Mouse (Mus musculus) E14TG2a.4 (cell line): ENCODE measurements around the gene Smim5.
A peak's percentile ranks its signal among the peaks of the same experiment; 100 is the strongest.

Source experiments
- H3K27me3 ChIP-seq: 2 replicates; pipeline ENCODE4 v1.6.1; 2014; ENCODE audit warnings: low read length, control low read depth; ENCODE audit not compliant: insufficient read depth
- H3K36me3 ChIP-seq: 2 replicates; pipeline ENCODE4 v1.6.1; 2014; ENCODE audit warnings: low read length, control low read depth; ENCODE audit not compliant: insufficient read depth
- H3K4me1 ChIP-seq: replicated peaks from 2 replicates; pipeline ENCODE4 v1.6.1; 2014; ENCODE audit warnings: low read depth, low read length, control low read depth
- H3K4me3 ChIP-seq: replicated peaks from 2 replicates; pipeline ENCODE4 v1.5.1; 2014; ENCODE audit warnings: mild to moderate bottlenecking, low read length
- H3K9me3 ChIP-seq: 2 replicates; pipeline ENCODE4 v1.6.1; 2014; ENCODE audit warnings: low read length, control low read depth
- CTCF ChIP-seq: conservative IDR thresholded peaks from 2 replicates; pipeline ENCODE4 v1.5.1; 2014; ENCODE audit warnings: low read length
- NANOG ChIP-seq: IDR thresholded peaks from 2 replicates; pipeline ENCODE4 v1.6.1; 2014; ENCODE audit warnings: borderline replicate concordance, low read length, mixed read lengths
- POU5F1 ChIP-seq: IDR thresholded peaks from 2 replicates; pipeline ENCODE4 v1.6.1; 2014; ENCODE audit warnings: low read length, borderline replicate concordance

Gene Smim5

GRCm38 (mm10) chr11:115888020-115888419 is 11.7 kb upstream of the Smim5 start:
- H3K4me3 ChIP-seq: no peak overlapping the region
- peaks cover 67% of the 10 kb centered on the region for H3K4me1 ChIP-seq
- TF ChIP-seq POU5F1: no peak
- no peak for TF ChIP-seq NANOG
- no peak for TF ChIP-seq CTCF
- H3K9me3 ChIP-seq: no peaks in the 10 kb centered on the region
- peaks cover 28% of the 10 kb centered on the region for H3K36me3 ChIP-seq
- peaks cover 14% of the 10 kb centered on the region for H3K27me3 ChIP-seq

GRCm38 (mm10) chr11:115889159-115889558 is 10.6 kb upstream of the Smim5 start:
- peaks cover 39% of the 10 kb centered on the region for H3K36me3 ChIP-seq
- H3K4me3 ChIP-seq: no peak overlapping the region
- peaks cover 67% of the 10 kb centered on the region for H3K4me1 ChIP-seq
- peaks cover 3% of the 10 kb centered on the region for H3K27me3 ChIP-seq
- no peak for TF ChIP-seq CTCF
- TF ChIP-seq POU5F1: no peak
- no peaks in the 10 kb centered on the region for H3K9me3 ChIP-seq

- TF ChIP-seq NANOG: no peak
- TF ChIP-seq POU5F1: no peak
- TF ChIP-seq CTCF: no peak
- Histone ChIP-seq H3K9me3 (no peaks in the 10 kb centered on the region), H3K27me3 (no peaks in the 10 kb centered on the region)
Observed at GRCm38 (mm10) chr11:115892213-115892612, 7.6 kb upstream of the Smim5 start.

GRCm38 (mm10) chr11:115893071-115893470 is 6.7 kb upstream of the Smim5 start:
- no peak overlapping the region for H3K4me3 ChIP-seq
- H3K36me3 ChIP-seq: peaks cover 76% of the 10 kb centered on the region
- no peaks in the 10 kb centered on the region for H3K9me3 ChIP-seq
- no peak for TF ChIP-seq NANOG
- TF ChIP-seq CTCF: no peak
- TF ChIP-seq POU5F1: no peak
- H3K4me1 ChIP-seq: peaks cover 58% of the 10 kb centered on the region
- no peaks in the 10 kb centered on the region for H3K27me3 ChIP-seq

More at GRCm38 (mm10) chr11:115892213-115892612, 7.6 kb upstream of the Smim5 start:
- Histone ChIP-seq H3K36me3 (peaks cover 70% of the 10 kb centered on the region), H3K4me3 (peak overlapping the region; percentile 27; the same call in 1 of the 2 replicates), H3K4me1 (peaks cover 58% of the 10 kb centered on the region)

- TF ChIP-seq NANOG: no peak
- TF ChIP-seq CTCF: peak; percentile 36
- Histone ChIP-seq H3K36me3 (peaks cover 73% of the 10 kb centered on the region), H3K4me1 (peaks cover 70% of the 10 kb centered on the region), H3K9me3 (no peaks in the 10 kb centered on the region), H3K4me3 (no peak overlapping the region), H3K27me3 (no peaks in the 10 kb centered on the region)
Observed at GRCm38 (mm10) chr11:115894755-115895520, 4.8 kb upstream of the Smim5 start.

- no peak overlapping the region for H3K4me3 ChIP-seq
- no peak for TF ChIP-seq NANOG
- H3K4me1 ChIP-seq: peaks cover 57% of the 10 kb centered on the region
- peaks cover 70% of the 10 kb centered on the region for H3K36me3 ChIP-seq
- H3K27me3 ChIP-seq: peaks cover 5% of the 10 kb centered on the region; the same call in 1 of the 2 replicates
- H3K9me3 ChIP-seq: no peaks in the 10 kb centered on the region
Observed at GRCm38 (mm10) chr11:115898446-115898845, 1.3 kb upstream of the Smim5 start.

- Histone ChIP-seq H3K4me3 (no peak overlapping the region), H3K9me3 (no peaks in the 10 kb centered on the region), H3K36me3 (peaks cover 68% of the 10 kb centered on the region), H3K4me1 (peaks cover 57% of the 10 kb centered on the region), H3K27me3 (peaks cover 5% of the 10 kb centered on the region; the same call in 1 of the 2 replicates)
- peak; percentile 75 for TF ChIP-seq CTCF
- TF ChIP-seq POU5F1: no peak
- TF ChIP-seq NANOG: no peak
Observed at GRCm38 (mm10) chr11:115898886-115899285, 880 bp upstream of the Smim5 start.

GRCm38 (mm10) chr11:115900561-115901337 is 983 bp downstream of the Smim5 start:
- no peak for TF ChIP-seq NANOG
- TF ChIP-seq POU5F1: no peak
- TF ChIP-seq CTCF: no peak
- Histone ChIP-seq H3K4me3 (no peak overlapping the region), H3K4me1 (peaks cover 57% of the 10 kb centered on the region), H3K27me3 (peaks cover 5% of the 10 kb centered on the region; the same call in 1 of the 2 replicates), H3K36me3 (peaks cover 64% of the 10 kb centered on the region), H3K9me3 (no peaks in the 10 kb centered on the region)
